Mouse (Mus musculus) forebrain, embryonic 14.5 days (tissue): Measurements from ENCODE around the gene Thra. TPM values are rescaled to one million over a fixed set of nuclear protein-coding genes. Genes with fewer than 3 reads are reported as not detected.

Experiments
- ATAC-seq: fragments of 200-750 bp; cut with Nextera tagmentation; 2 replicates; pipeline ENCODE4 v1.8.0; 2017; ENCODE audit warnings: mild to moderate bottlenecking, moderate library complexity
- DNase-seq: peaks from one replicate; pipeline ENCODE4 v3.0.0-alpha.2; 2015; ENCODE audit warnings: low spot score
- H3K27ac ChIP-seq: fragments of 300-500 bp; sonication (generic); 2 replicates; pipeline ENCODE4 v1.5.1; 2014; ENCODE audit warnings: low read depth, mild to moderate bottlenecking, control low read depth, low read length, moderate library complexity
- H3K27me3 ChIP-seq: fragments of 300-500 bp; sonication (generic); replicated peaks from 2 replicates; pipeline ENCODE4 v1.6.1; 2014; ENCODE audit warnings: low read length, control low read depth, mixed read lengths; ENCODE audit not compliant: control insufficient read depth, insufficient read depth
- H3K36me3 ChIP-seq: fragments of 300-500 bp; sonication (generic); 2 replicates; pipeline ENCODE4 v1.6.1; 2014; ENCODE audit warnings: low read length, control low read depth; ENCODE audit not compliant: control insufficient read depth, insufficient read depth
- H3K4me1 ChIP-seq: fragments of 300-500 bp; sonication (generic); 2 replicates; pipeline ENCODE4 v1.6.1; 2014; ENCODE audit warnings: antibody characterized with exemption, low read length, control low read depth; ENCODE audit not compliant: control insufficient read depth, insufficient read depth
- H3K4me2 ChIP-seq: fragments of 300-500 bp; sonication (generic); 2 replicates; pipeline ENCODE4 v1.6.1; 2014; ENCODE audit warnings: mild to moderate bottlenecking, control low read depth, low read length
- H3K4me3 ChIP-seq: fragments of 300-500 bp; sonication (generic); 2 replicates; pipeline ENCODE4 v1.5.1; 2014; ENCODE audit warnings: low read depth, low read length, control low read depth
- H3K9ac ChIP-seq: fragments of 300-500 bp; sonication (generic); 2 replicates; pipeline ENCODE4 v1.6.1; 2014; ENCODE audit warnings: mild to moderate bottlenecking, low read length, control low read depth, moderate library complexity
- H3K9me3 ChIP-seq: fragments of 300-500 bp; sonication (generic); replicated peaks from 2 replicates; pipeline ENCODE4 v1.6.1; 2016; ENCODE audit warnings: low read length, control low read depth, mixed read lengths; ENCODE audit not compliant: control insufficient read depth
- WGBS: fragments of 180-500 bp; shearing (Covaris S2); extraction: QIAGEN DNeasy Blood & Tissue Kit; methylation state at CpG from one replicate; pipeline ENCODE4 v1.1.7; 2014; 5-methylcytosine and 5-hydroxymethylcytosine counted together
- polyA plus RNA-seq: library from polyadenylated mRNA; unstranded; fragments of >200 nt; fragmentation: Nextera tagmentation; extraction: Ambion mirVana; gene quantifications from 2 replicates; pipeline ENCODE4 v1.2.1, GENCODE M21; 2014

Thra gene
- polyA plus RNA-seq, 1 experiment from 2014 or later, result 164 TPM

GRCm38 (mm10) chr11:98740026-98740392 is 429 bp upstream of the Thra start:
- Histone ChIP-seq H3K9me3 (no peaks in the 10 kb centered on the region), H3K4me3 (peak overlapping the region; percentile 90), H3K27me3 (no peaks in the 10 kb centered on the region), H3K4me1 (peaks cover 43% of the 10 kb centered on the region), H3K4me2 (peak overlapping the region; percentile 84), H3K27ac (peak overlapping the region; percentile 98), H3K36me3 (no peaks in the 10 kb centered on the region), H3K9ac (peak overlapping the region; percentile 97)
- WGBS, result 5% methylated on average over 8 of the region's 8 CpGs
- ATAC-seq (peak; percentile 14), DNase-seq (peak; percentile 64)

DNA sequence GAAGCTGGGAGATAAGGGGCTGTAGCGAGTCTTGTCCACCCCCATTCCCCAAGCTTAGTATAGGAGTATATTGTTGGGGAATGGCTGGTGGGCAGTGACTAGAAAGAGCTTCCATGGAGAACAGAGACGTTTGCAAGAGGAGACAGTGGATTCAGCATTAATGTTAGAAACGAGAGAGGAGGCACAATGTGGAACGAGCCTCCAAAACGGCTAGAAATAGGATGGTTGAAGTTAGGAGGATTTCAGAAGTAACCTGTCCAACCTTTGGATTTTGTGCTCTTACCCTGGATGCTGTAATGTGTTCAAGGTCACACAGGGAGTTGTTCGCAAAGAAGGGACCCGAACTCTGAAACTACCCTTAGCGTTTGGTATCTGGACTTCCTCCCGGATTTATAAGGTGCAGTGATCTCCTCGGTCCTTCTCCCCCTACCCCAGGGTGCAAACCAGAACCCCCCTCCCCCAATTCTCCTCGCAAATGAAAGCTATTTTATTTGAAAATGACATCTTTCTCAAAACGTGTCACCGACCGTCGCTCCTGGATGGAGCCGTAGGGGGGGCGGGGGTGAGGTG is 698 bp downstream of the Thra start:
- peak; percentile 48 for DNase-seq
- peak overlapping the region; percentile 90 for H3K4me3 ChIP-seq
- peak overlapping the region; percentile 97 for H3K9ac ChIP-seq
- no peaks in the 10 kb centered on the region for H3K9me3 ChIP-seq
- H3K27ac ChIP-seq, result peak overlapping the region; percentile 98
- peak overlapping the region; percentile 84 for H3K4me2 ChIP-seq
- ATAC-seq, result peak; percentile 1; the same call in 1 of the 2 replicates
- H3K36me3 ChIP-seq, result no peaks in the 10 kb centered on the region
- 1% methylated on average over 17 of the region's 17 CpGs for WGBS
- H3K4me1 ChIP-seq, result peaks cover 55% of the 10 kb centered on the region
- no peaks in the 10 kb centered on the region for H3K27me3 ChIP-seq

GRCm38 (mm10) chr11:98741622-98742396 is 1.4 kb downstream of the Thra start:
- DNase-seq (peak; percentile 90), ATAC-seq (peak; percentile 76)
- H3K4me1 ChIP-seq, result peaks cover 61% of the 10 kb centered on the region
- H3K4me3 ChIP-seq, result peak overlapping the region; percentile 90
- no peaks in the 10 kb centered on the region for H3K27me3 ChIP-seq
- peak overlapping the region; percentile 97 for H3K9ac ChIP-seq
- peak overlapping the region; percentile 98 for H3K27ac ChIP-seq
- H3K4me2 ChIP-seq, result peak overlapping the region; percentile 84
- WGBS, result under 1% methylated on average over 78 of the region's 86 CpGs
- H3K9me3 ChIP-seq, result no peaks in the 10 kb centered on the region
- H3K36me3 ChIP-seq, result no peaks in the 10 kb centered on the region

- Histone ChIP-seq H3K27ac (peak overlapping the region; percentile 98), H3K27me3 (no peaks in the 10 kb centered on the region), H3K4me1 (peaks cover 66% of the 10 kb centered on the region), H3K36me3 (no peaks in the 10 kb centered on the region), H3K4me3 (peak overlapping the region; percentile 90), H3K9me3 (no peaks in the 10 kb centered on the region), H3K4me2 (peak overlapping the region; percentile 84), H3K9ac (peak overlapping the region; percentile 97)
- ATAC-seq (peak; percentile 3; the same call in 1 of the 2 replicates), DNase-seq (peak; percentile 61)
- under 1% methylated on average over 21 of the region's 21 CpGs for WGBS
Observed at GRCm38 (mm10) chr11:98742397-98743291, 2.2 kb downstream of the Thra start.

- 3% methylated on average over 9 of the region's 9 CpGs for WGBS
- Histone ChIP-seq H3K9me3 (no peaks in the 10 kb centered on the region), H3K9ac (peak overlapping the region; percentile 97), H3K36me3 (no peaks in the 10 kb centered on the region), H3K27ac (peak overlapping the region; percentile 98), H3K27me3 (no peaks in the 10 kb centered on the region), H3K4me2 (peak overlapping the region; percentile 84), H3K4me3 (peak overlapping the region; percentile 90), H3K4me1 (peaks cover 73% of the 10 kb centered on the region)
- DNase-seq, result peak; percentile 68
- no peak for ATAC-seq
Observed at GRCm38 (mm10) chr11:98743655-98744345, 3.4 kb downstream of the Thra start.

DNA sequence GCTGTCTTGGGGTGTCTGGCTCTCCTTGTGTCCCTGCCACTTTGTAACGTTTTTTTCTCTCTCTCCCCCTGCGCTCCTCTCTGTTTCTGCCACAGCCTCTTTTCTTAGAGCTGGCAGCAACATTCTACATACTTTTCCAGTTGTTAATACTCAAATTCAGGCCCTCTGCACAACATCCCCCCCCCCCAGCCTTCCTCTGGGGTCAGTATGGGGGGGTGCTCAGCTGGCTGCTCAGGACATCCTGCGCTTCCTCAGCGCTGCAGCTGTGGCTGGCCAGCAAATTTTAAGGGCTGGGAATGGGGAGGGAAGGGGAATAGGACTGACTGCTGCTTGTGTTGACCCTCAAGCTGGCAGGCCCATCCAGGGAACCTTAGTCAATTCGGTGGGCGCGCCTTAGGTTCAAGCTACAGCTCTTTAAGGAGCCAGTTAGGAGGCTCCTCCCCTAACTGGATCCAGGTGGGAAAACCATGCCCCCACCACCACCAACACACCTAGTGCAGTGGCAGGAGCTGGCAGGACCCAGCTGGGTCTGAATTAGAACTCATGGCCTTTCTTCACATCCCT is 4.1 kb downstream of the Thra start:
- 36% methylated on average over 7 of the region's 7 CpGs for WGBS
- Histone ChIP-seq H3K36me3 (no peaks in the 10 kb centered on the region), H3K9me3 (no peaks in the 10 kb centered on the region)

DNA sequence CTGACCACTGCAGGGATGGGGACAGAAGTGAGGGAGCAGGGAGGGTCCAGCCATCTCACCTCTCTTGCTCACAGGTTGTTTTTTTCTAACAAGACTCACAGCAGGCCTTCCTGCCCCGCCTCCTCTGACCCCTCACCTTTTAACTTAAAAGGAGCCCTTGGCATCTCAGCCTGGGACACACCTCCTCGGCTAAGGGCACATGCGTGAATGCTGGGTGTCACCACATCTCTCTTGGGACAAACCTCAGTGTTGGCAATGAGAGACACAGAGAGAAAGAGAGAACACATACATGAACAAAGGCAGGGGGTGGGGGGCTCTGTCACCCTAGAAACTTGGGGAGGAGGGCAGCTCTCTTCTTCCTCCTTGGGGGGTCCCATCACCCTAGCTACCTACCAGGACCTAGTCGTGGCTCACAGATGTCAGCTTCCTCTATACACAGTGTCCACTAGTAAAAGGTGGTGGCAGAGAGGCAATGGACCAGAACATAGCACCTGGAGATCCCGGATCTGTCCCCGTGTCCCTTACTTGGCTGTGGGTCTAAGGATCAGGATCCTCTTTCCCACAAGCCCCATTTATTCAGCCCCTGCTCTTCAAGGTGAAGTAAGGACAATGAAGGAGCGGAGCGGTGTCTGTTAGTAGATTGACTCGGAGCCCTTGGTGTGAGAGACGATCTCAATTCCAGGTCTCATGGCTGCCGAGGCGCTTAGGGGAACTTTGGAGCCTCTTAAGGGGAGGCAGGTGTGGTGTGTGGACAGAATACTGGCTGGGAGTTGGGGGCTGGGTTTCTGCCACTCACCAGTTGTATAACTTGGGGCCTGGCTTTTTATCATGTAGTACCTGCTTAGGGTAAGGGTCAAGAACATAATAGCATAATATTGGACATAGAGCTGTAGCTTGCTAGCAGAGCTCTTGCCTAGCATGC is 5.8 kb downstream of the Thra start:
- peak overlapping the region; percentile 20; the same call in 1 of the 2 replicates for H3K4me3 ChIP-seq

More for the DNA sequence above, 4.1 kb downstream of the Thra start:
- H3K27me3 ChIP-seq, result no peaks in the 10 kb centered on the region
- H3K4me2 ChIP-seq, result peak overlapping the region; percentile 84
- H3K9ac ChIP-seq, result peak overlapping the region; percentile 97
- peak overlapping the region; percentile 90 for H3K4me3 ChIP-seq
- peaks cover 78% of the 10 kb centered on the region for H3K4me1 ChIP-seq
- H3K27ac ChIP-seq, result peak overlapping the region; percentile 98
- DNase-seq, result no peak
- no peak for ATAC-seq

More for the DNA sequence above, 5.8 kb downstream of the Thra start:
- no peaks in the 10 kb centered on the region for H3K9me3 ChIP-seq
- H3K9ac ChIP-seq, result peak overlapping the region; percentile 54
- H3K27me3 ChIP-seq, result no peaks in the 10 kb centered on the region
- H3K36me3 ChIP-seq, result no peaks in the 10 kb centered on the region
- ATAC-seq, result no peak
- peak overlapping the region; percentile 84 for H3K4me2 ChIP-seq
- DNase-seq, result no peak
- peak overlapping the region; percentile 94 for H3K27ac ChIP-seq
- peaks cover 80% of the 10 kb centered on the region for H3K4me1 ChIP-seq
- 55% methylated on average over 12 of the region's 12 CpGs for WGBS
